Mouse (Mus musculus) CH12.LX (cell line): ENCODE results near the gene Cfap157. TPM values are rescaled to one million over a fixed set of nuclear protein-coding genes. Genes with fewer than 3 reads are reported as not detected.

Experiments
- DNase-seq: peaks from one replicate; pipeline ENCODE4 v3.0.0-alpha.2; 2013; ENCODE audit errors: extremely low read depth
- H3K27ac ChIP-seq: 2 replicates; pipeline ENCODE4 v1.5.1; 2012; ENCODE audit warnings: low read depth, mild to moderate bottlenecking, control low read depth, moderate library complexity; ENCODE audit not compliant: insufficient read depth
- H3K27me3 ChIP-seq: replicated peaks from 2 replicates; pipeline ENCODE3; 2012; ENCODE audit warnings: inconsistent platforms
- H3K36me3 ChIP-seq, 2 experiments: replicated peaks in 1 of 2; 2 replicates each; pipeline versions ENCODE3 to v1.6.1; 2012; ENCODE audit warnings: inconsistent platforms in 1 of 2, low read length in 1 of 2, mild to moderate bottlenecking in 1 of 2, mixed read lengths in 1 of 2, moderate library complexity in 1 of 2; ENCODE audit not compliant: control insufficient read depth in 1 of 2, insufficient read depth in 1 of 2
- H3K4me1 ChIP-seq, 2 experiments: 2 replicates each; pipeline ENCODE4 v1.6.1; 2012; ENCODE audit warnings: inconsistent platforms in 1 of 2, moderate library complexity in 1 of 2; ENCODE audit not compliant: insufficient read depth in 2 of 2, control insufficient read depth in 1 of 2
- H3K4me2 ChIP-seq: 2 replicates; pipeline ENCODE4 v1.6.1; 2012; ENCODE audit warnings: low read depth, mild to moderate bottlenecking, control low read depth; ENCODE audit not compliant: poor library complexity, insufficient read depth, severe bottlenecking
- H3K4me3 ChIP-seq, 3 experiments: fragments of 150-350 bp in 1 of 3; sonication (generic) in 1 of 3; replicated peaks in 1 of 3; 2 replicates each; pipeline versions ENCODE3 to v1.5.1; 2011 to 2012; ENCODE audit warnings: low read depth in 2 of 3, low read length in 2 of 3, mild to moderate bottlenecking in 2 of 3, moderate library complexity in 2 of 3, control low read depth in 1 of 3, improper control_type of control experiment in 1 of 3, inconsistent platforms in 1 of 3, mixed read lengths in 1 of 3; ENCODE audit not compliant: poor library complexity in 1 of 3
- H3K79me2 ChIP-seq: replicated peaks from 2 replicates; pipeline ENCODE4 v1.6.1; 2012; ENCODE audit warnings: mild to moderate bottlenecking, moderate library complexity; ENCODE audit not compliant: control insufficient read depth, poor library complexity, insufficient read depth, severe bottlenecking; ENCODE audit errors: extremely low read depth
- H3K9ac ChIP-seq: 2 replicates; pipeline ENCODE4 v1.6.1; 2012; ENCODE audit warnings: low read depth, mild to moderate bottlenecking, control low read depth, moderate library complexity; ENCODE audit not compliant: insufficient read depth
- H3K9me3 ChIP-seq: replicated peaks from 2 replicates; pipeline ENCODE3; 2012; ENCODE audit warnings: low read length, inconsistent platforms, mixed read lengths
- BHLHE40 ChIP-seq: IDR thresholded peaks from 2 replicates; pipeline ENCODE4 v1.6.1; 2011; ENCODE audit warnings: mild to moderate bottlenecking, low read depth, low read length, improper control_type of control experiment
- CHD1 ChIP-seq: IDR thresholded peaks from 2 replicates; pipeline ENCODE4 v1.6.1; 2012; ENCODE audit warnings: low read depth, low read length, improper control_type of control experiment, inconsistent platforms
- CHD2 ChIP-seq: IDR thresholded peaks from 2 replicates; pipeline ENCODE4 v1.6.1; 2011; ENCODE audit warnings: low read length, improper control_type of control experiment
- E2F4 ChIP-seq: IDR thresholded peaks from 2 replicates; pipeline ENCODE4 v1.6.1; 2011; ENCODE audit warnings: low read depth, low read length, improper control_type of control experiment; ENCODE audit not compliant: insufficient replicate concordance
- ELF1 ChIP-seq: IDR thresholded peaks from 2 replicates; pipeline ENCODE4 v1.6.1; 2014; ENCODE audit warnings: low read depth, mild to moderate bottlenecking, inconsistent platforms, low read length, improper control_type of control experiment
- EP300 ChIP-seq: IDR thresholded peaks from 2 replicates; pipeline ENCODE4 v1.6.1; 2011; ENCODE audit warnings: low read length, improper control_type of control experiment
- GABPA ChIP-seq: IDR thresholded peaks from 2 replicates; pipeline ENCODE4 v1.6.1; 2012; ENCODE audit warnings: low read depth, low read length, improper control_type of control experiment, inconsistent platforms; ENCODE audit not compliant: insufficient replicate concordance
- HCFC1 ChIP-seq: IDR thresholded peaks from 2 replicates; pipeline ENCODE4 v1.6.1; 2012; ENCODE audit warnings: low read depth, mild to moderate bottlenecking, inconsistent platforms, low read length, improper control_type of control experiment
- IRF4 ChIP-seq: IDR thresholded peaks from 2 replicates; pipeline ENCODE4 v1.6.1; 2014; ENCODE audit warnings: low read depth, mild to moderate bottlenecking, inconsistent platforms, low read length, improper control_type of control experiment
- MAX ChIP-seq: IDR thresholded peaks from 2 replicates; pipeline ENCODE4 v1.6.1; 2011; ENCODE audit warnings: low read length, improper control_type of control experiment
- MXI1 ChIP-seq: IDR thresholded peaks from 2 replicates; pipeline ENCODE4 v1.6.1; 2011; ENCODE audit warnings: mild to moderate bottlenecking, low read depth, low read length, improper control_type of control experiment
- MYC ChIP-seq: IDR thresholded peaks from 2 replicates; pipeline ENCODE4 v1.6.1; 2011; ENCODE audit warnings: low read depth, mild to moderate bottlenecking, improper control_type of control experiment, low read length
- POLR2A ChIP-seq: IDR thresholded peaks from 2 replicates; pipeline ENCODE4 v1.6.1; 2011; ENCODE audit warnings: low read depth, mild to moderate bottlenecking, improper control_type of control experiment, low read length
- RAD21 ChIP-seq: IDR thresholded peaks from 2 replicates; pipeline ENCODE4 v1.6.1; 2011; ENCODE audit warnings: low read depth, mild to moderate bottlenecking, low read length, improper control_type of control experiment, moderate library complexity
- SMC3 ChIP-seq: IDR thresholded peaks from 2 replicates; pipeline ENCODE4 v1.6.1; 2011; ENCODE audit warnings: low read depth, low read length, improper control_type of control experiment
- UBTF ChIP-seq: IDR thresholded peaks from 2 replicates; pipeline ENCODE4 v1.6.1; 2012; ENCODE audit warnings: low read depth, mild to moderate bottlenecking, inconsistent platforms, low read length, improper control_type of control experiment, moderate library complexity
- USF2 ChIP-seq: conservative IDR thresholded peaks from 2 replicates; pipeline ENCODE4 v1.6.1; 2011; ENCODE audit warnings: low read depth, low read length, improper control_type of control experiment
- ZC3H11A ChIP-seq: IDR thresholded peaks from 2 replicates; pipeline ENCODE4 v1.6.1; 2012; ENCODE audit warnings: low read depth, mild to moderate bottlenecking, inconsistent platforms, low read length, improper control_type of control experiment
- ZMIZ1 ChIP-seq: IDR thresholded peaks from 2 replicates; pipeline ENCODE4 v1.6.1; 2012; ENCODE audit warnings: low read depth, mild to moderate bottlenecking, inconsistent platforms, low read length, improper control_type of control experiment
- ZNF384 ChIP-seq: IDR thresholded peaks from 2 replicates; pipeline ENCODE4 v1.6.1; 2012; ENCODE audit warnings: low read depth, low read length, improper control_type of control experiment, inconsistent platforms
- dilution Hi-C: fragments of 300-500 bp; cut with MboI; formaldehyde crosslinking; loops from 2 replicates; pipeline ENCODE4 v1.14.3; 2020; ENCODE audit warnings: low sequenced_read_pairs; ENCODE audit not compliant: extremely low pct_unique_long_range_greater_than_20kb, extremely low pct_ligation_motif_present
- in situ Hi-C: fragments of 300-500 bp; cut with MboI; formaldehyde crosslinking; loops from 3 replicates; pipeline ENCODE4 v1.14.3; 2019; ENCODE audit warnings: low sequenced_read_pairs, low pct_ligation_motif_present, low pct_unique_long_range_greater_than_20kb, mixed read lengths
- polyA plus RNA-seq: library from polyadenylated mRNA; unstranded; fragments of >175 nt; gene quantifications from 2 replicates; pipeline ENCODE4 v1.2.1, GENCODE M21; 2012; ENCODE audit warnings: low read depth; ENCODE audit not compliant: insufficient read length
- total RNA-seq, 2 experiments: library from RNA; depleted of rRNA; stranded (reverse); fragments of 300-350 nt in 1 of 2; fragments of >200 nt in 1 of 2; gene quantifications; 2 replicates each; pipeline ENCODE4 v1.2.3; 2012 to 2014

Cfap157 gene
- total and polyA plus RNA-seq, 3 experiments, result 0.23 TPM; not detected in 2

DNA sequence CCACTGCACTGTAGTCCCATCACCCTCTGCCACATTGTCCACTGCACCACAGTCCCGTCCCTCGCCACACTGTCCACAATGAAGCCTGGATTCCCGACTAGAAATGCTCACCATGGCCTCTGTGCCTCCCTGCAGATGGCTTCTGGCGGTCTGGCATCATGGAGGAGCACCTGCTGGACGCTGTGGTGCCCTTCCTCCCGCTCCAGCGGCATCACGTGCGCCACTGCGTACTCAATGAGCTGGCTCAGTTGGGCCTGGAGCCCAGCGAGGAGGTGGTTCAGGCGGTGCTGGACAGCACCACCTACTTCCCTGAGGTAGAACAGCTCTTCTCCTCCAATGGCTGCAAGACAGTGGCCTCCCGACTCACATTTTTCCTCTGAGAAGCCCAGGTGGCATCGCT, 22.9 kb downstream of the Cfap157 start:
- no peak overlapping the region for H3K4me3 ChIP-seq
- peaks cover 0 to 10% of the 10 kb centered on the region in 2 experiments; a peak in 3 of 4 replicates for H3K4me1 ChIP-seq
- dilution Hi-C loops, result no loop called here
- H3K27ac ChIP-seq, result no peak overlapping the region
- no peak for TF ChIP-seq SMC3
- TF ChIP-seq MXI1, result no peak
- TF ChIP-seq IRF4, result no peak
- no peak for TF ChIP-seq MYC
- TF ChIP-seq ZMIZ1, result no peak
- TF ChIP-seq BHLHE40, result no peak
- no peak for TF ChIP-seq E2F4
- TF ChIP-seq HCFC1, result no peak
- TF ChIP-seq, all 38 proteins: peak for 0
- Histone ChIP-seq H3K27me3 (no peaks in the 10 kb centered on the region), H3K9me3 (no peaks in the 10 kb centered on the region), H3K9ac (no peak overlapping the region), H3K36me3 (peaks cover 25 to 57% of the 10 kb centered on the region in 2 experiments), H3K79me2 (no peaks in the 10 kb centered on the region), H3K4me2 (no peak overlapping the region)
- DNase-seq, result no peak
- in situ Hi-C loops, result no loop called here

DNA sequence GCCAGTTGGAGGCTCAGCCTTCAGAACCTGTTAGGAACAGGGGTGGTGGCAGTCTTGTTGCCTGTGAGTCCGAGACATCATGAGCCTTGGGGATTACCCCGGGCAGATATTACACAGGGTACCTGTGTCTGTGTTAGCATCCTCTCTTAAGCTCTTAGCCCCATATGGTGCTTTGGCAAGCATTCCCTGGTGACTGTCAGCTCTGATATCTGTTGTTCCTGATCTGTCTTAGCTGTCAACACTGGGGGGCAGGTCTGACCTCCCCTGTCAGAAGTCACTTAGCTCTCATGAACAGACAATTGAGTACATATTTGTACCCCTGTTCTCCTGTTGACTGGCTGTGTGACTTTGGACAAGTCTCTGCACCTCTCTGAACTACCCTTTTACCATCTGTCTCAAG, 25.2 kb downstream of the Cfap157 start:
- H3K4me1 ChIP-seq, result peaks cover 0 to 10% of the 10 kb centered on the region in 2 experiments; a peak in 3 of 4 replicates
- no peak for DNase-seq
- no peak overlapping the region for H3K9ac ChIP-seq
- in situ Hi-C loops, result loop anchor here (5.0 kb wide), 2 partner anchors 47 to 127 kb away; partner anchors contain the start of gene Cdk9
- TF ChIP-seq MAX, result no peak
- TF ChIP-seq CHD1, result no peak
- no peak for TF ChIP-seq GABPA
- no peak for TF ChIP-seq CHD2
- no peak for TF ChIP-seq POLR2A
- TF ChIP-seq RAD21, result no peak
- no peak for TF ChIP-seq ELF1
- no peak for TF ChIP-seq EP300
- TF ChIP-seq USF2, result no peak
- no peak for TF ChIP-seq ZC3H11A
- TF ChIP-seq ZNF384, result no peak
- TF ChIP-seq IRF4, result no peak
- no peak for TF ChIP-seq UBTF
- H3K79me2 ChIP-seq, result no peaks in the 10 kb centered on the region
- H3K36me3 ChIP-seq, result peaks cover 35 to 64% of the 10 kb centered on the region in 2 experiments
- H3K27me3 ChIP-seq, result no peaks in the 10 kb centered on the region
- H3K27ac ChIP-seq, result no peak overlapping the region
- H3K9me3 ChIP-seq, result no peaks in the 10 kb centered on the region
- dilution Hi-C loops, result no loop called here
- no peak overlapping the region for H3K4me2 ChIP-seq
- H3K4me3 ChIP-seq, result no peak overlapping the region
